Mouse (Mus musculus) stomach, postnatal 0 days (tissue): Measurements from ENCODE around the gene Cemip2.

Source experiments
- CTCF ChIP-seq: IDR thresholded peaks from 2 replicates; pipeline ENCODE4 v1.5.1; 2016; ENCODE audit warnings: antibody characterized with exemption, low read depth, mild to moderate bottlenecking, moderate library complexity
- EP300 ChIP-seq: optimal IDR thresholded peaks from 2 replicates; pipeline ENCODE3; 2016; ENCODE audit warnings: antibody characterized with exemption

DNA sequence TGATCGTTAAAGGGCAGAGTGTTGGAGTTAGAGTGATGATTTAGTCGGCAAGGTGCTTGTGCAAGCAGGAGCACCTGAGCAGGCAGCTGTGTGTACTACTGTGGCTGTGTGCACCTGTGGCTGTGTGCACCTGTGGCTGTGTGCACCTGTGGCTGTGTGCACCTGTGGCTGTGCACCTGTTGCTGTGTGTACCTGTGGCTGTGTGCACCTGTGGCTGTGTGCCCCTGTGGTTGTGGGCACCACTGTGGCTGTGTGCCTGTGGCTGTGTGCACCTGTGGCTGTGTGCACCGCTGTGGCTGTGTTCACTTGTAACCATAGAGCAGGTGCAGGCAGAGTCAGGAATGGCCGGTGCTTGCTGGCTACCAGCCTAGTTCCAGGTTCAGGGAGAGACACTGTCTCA is 38.1 kb downstream of the Cemip2 start:
- TF ChIP-seq CTCF (no peak), EP300 (no peak)
